Mouse (Mus musculus) macrophage (primary cell): ENCODE results near the gene Pcnx2. TPM values are rescaled to one million over a fixed set of nuclear protein-coding genes. Genes with fewer than 3 reads are reported as not detected.

Source experiments
- H3K27ac ChIP-seq: fragments of 350-480 bp; formaldehyde crosslinking; 2 replicates; pipeline ENCODE4 v1.9.0; 2021
- H3K36me3 ChIP-seq: fragments of 350-480 bp; formaldehyde crosslinking; 2 replicates; pipeline ENCODE4 v1.9.0; 2021; ENCODE audit errors: inconsistent target
- H3K4me3 ChIP-seq: fragments of 350-480 bp; formaldehyde crosslinking; 2 replicates; pipeline ENCODE4 v1.9.0; 2021; ENCODE audit errors: inconsistent target
- H3K79me2 ChIP-seq: fragments of 350-480 bp; formaldehyde crosslinking; 2 replicates; pipeline ENCODE4 v1.9.0; 2021; ENCODE audit errors: inconsistent target
- WGBS: methylation state at CpG from one replicate; pipeline ENCODE4 v1.1.7; 2026; ENCODE audit warnings: inconsistent platforms; ENCODE audit not compliant: missing documents; 5-methylcytosine and 5-hydroxymethylcytosine counted together
- polyA plus RNA-seq: library from polyadenylated mRNA; stranded (reverse); fragments of 250-400 nt; gene quantifications from 3 replicates; pipeline ENCODE4 v1.2.4, GENCODE M21; 2018; ENCODE audit warnings: inconsistent platforms

Pcnx2 gene
- polyA plus RNA-seq, 1 experiment from 2014 or later = not detected

- Histone ChIP-seq H3K79me2 (no peaks in the 10 kb centered on the region), H3K27ac (no peak overlapping the region), H3K4me3 (no peak overlapping the region), H3K36me3 (peaks cover 62% of the 10 kb centered on the region)
- 46% methylated on average over 5 of the region's 5 CpGs for WGBS
These were observed 156.7 kb downstream of the Pcnx2 start for GRCm38 (mm10) chr8:125741377-125741776.

GRCm38 (mm10) chr8:125740655-125741054 lies 157.5 kb downstream of the Pcnx2 start:
- Histone ChIP-seq H3K27ac (no peak overlapping the region), H3K36me3 (peaks cover 59% of the 10 kb centered on the region), H3K4me3 (no peak overlapping the region), H3K79me2 (no peaks in the 10 kb centered on the region)
- 92% methylated on average over 10 of the region's 10 CpGs for WGBS

- H3K4me3 ChIP-seq = no peak overlapping the region
- no peak overlapping the region for H3K27ac ChIP-seq
- H3K79me2 ChIP-seq = peaks cover 10% of the 10 kb centered on the region; the same call in 1 of the 2 replicates
- peaks cover 50% of the 10 kb centered on the region; the same call in 1 of the 2 replicates for H3K36me3 ChIP-seq
- WGBS = 97% methylated on average over 4 of the region's 4 CpGs
These were observed 159.2 kb downstream of the Pcnx2 start for GRCm38 (mm10) chr8:125738956-125739355.

GRCm38 (mm10) chr8:125733964-125734956 lies 163.9 kb downstream of the Pcnx2 start:
- Histone ChIP-seq H3K27ac (peak overlapping the region; percentile 91), H3K79me2 (peaks cover 10% of the 10 kb centered on the region; the same call in 1 of the 2 replicates), H3K36me3 (peaks cover 30% of the 10 kb centered on the region; the same call in 1 of the 2 replicates), H3K4me3 (peak overlapping the region; percentile 78)
- WGBS = 3% methylated on average over 50 of the region's 52 CpGs

- Histone ChIP-seq H3K27ac (peak within 1 kb of the TSS; percentile 22; the same call in 1 of the 2 replicates), H3K4me3 (no peak within 1 kb of the TSS), H3K36me3 (no peaks in the 10 kb centered on the region), H3K79me2 (peaks cover 5% of the 10 kb centered on the region; the same call in 1 of the 2 replicates)
- WGBS = 56% methylated on average over 7 of the region's 7 CpGs
These were observed 168.4 kb downstream of the Pcnx2 start, which contains the start of gene Ntpcr for GRCm38 (mm10) chr8:125729746-125730145. Gene Ntpcr, plus strand, starts transcription at chr8:125729963.

GRCm38 (mm10) chr8:125727797-125728196 lies 170.3 kb downstream of the Pcnx2 start:
- H3K36me3 ChIP-seq = no peaks in the 10 kb centered on the region
- H3K4me3 ChIP-seq = no peak overlapping the region
- H3K27ac ChIP-seq = 0 out of 2 replicates have a peak overlapping the region, but pooled peaks have one; percentile 96
- no peaks in the 10 kb centered on the region for H3K79me2 ChIP-seq
- WGBS = 94% methylated on average over 8 of the region's 8 CpGs

- H3K4me3 ChIP-seq = no peak overlapping the region
- 76% methylated on average over 4 of the region's 5 CpGs for WGBS
- H3K79me2 ChIP-seq = no peaks in the 10 kb centered on the region
- H3K27ac ChIP-seq = peak overlapping the region; percentile 96
- H3K36me3 ChIP-seq = no peaks in the 10 kb centered on the region
These were observed 171.1 kb downstream of the Pcnx2 start for GRCm38 (mm10) chr8:125726986-125727385.

- 96% methylated on average over 4 of the region's 4 CpGs for WGBS
- Histone ChIP-seq H3K4me3 (no peak overlapping the region), H3K79me2 (no peaks in the 10 kb centered on the region), H3K27ac (peak overlapping the region; percentile 96), H3K36me3 (no peaks in the 10 kb centered on the region)
These were observed 172.0 kb downstream of the Pcnx2 start for GRCm38 (mm10) chr8:125726143-125726542.

GRCm38 (mm10) chr8:125725037-125725820 lies 172.9 kb downstream of the Pcnx2 start:
- Histone ChIP-seq H3K79me2 (no peaks in the 10 kb centered on the region), H3K4me3 (no peak overlapping the region), H3K36me3 (no peaks in the 10 kb centered on the region), H3K27ac (peak overlapping the region; percentile 96)
- 7% methylated on average over 5 of the region's 6 CpGs for WGBS

- no peak overlapping the region for H3K27ac ChIP-seq
- no peaks in the 10 kb centered on the region for H3K36me3 ChIP-seq
- H3K4me3 ChIP-seq = no peak overlapping the region
- 97% methylated on average over 6 of the region's 6 CpGs for WGBS
- no peaks in the 10 kb centered on the region for H3K79me2 ChIP-seq
These were observed 174.7 kb downstream of the Pcnx2 start for GRCm38 (mm10) chr8:125723437-125723836.

- H3K4me3 ChIP-seq = no peak overlapping the region
- no peaks in the 10 kb centered on the region for H3K79me2 ChIP-seq
- H3K27ac ChIP-seq = no peak overlapping the region
- no peaks in the 10 kb centered on the region for H3K36me3 ChIP-seq
- 89% methylated on average over 7 of the region's 7 CpGs for WGBS
These were observed 175.4 kb downstream of the Pcnx2 start for GRCm38 (mm10) chr8:125722675-125723074.

GRCm38 (mm10) chr8:125718914-125719313 lies 179.2 kb downstream of the Pcnx2 start:
- 78% methylated on average over 4 of the region's 4 CpGs for WGBS
- Histone ChIP-seq H3K4me3 (no peak overlapping the region), H3K27ac (no peak overlapping the region), H3K36me3 (no peaks in the 10 kb centered on the region), H3K79me2 (no peaks in the 10 kb centered on the region)

GRCm38 (mm10) chr8:125716613-125717012 lies 181.5 kb downstream of the Pcnx2 start:
- no peak overlapping the region for H3K4me3 ChIP-seq
- no peaks in the 10 kb centered on the region for H3K36me3 ChIP-seq
- no peaks in the 10 kb centered on the region for H3K79me2 ChIP-seq
- no peak overlapping the region for H3K27ac ChIP-seq
- 93% methylated on average over 7 of the region's 7 CpGs for WGBS

- H3K4me3 ChIP-seq = no peak overlapping the region
- 88% methylated on average over 4 of the region's 4 CpGs for WGBS
- H3K27ac ChIP-seq = no peak overlapping the region
- no peaks in the 10 kb centered on the region for H3K36me3 ChIP-seq
- H3K79me2 ChIP-seq = no peaks in the 10 kb centered on the region
These were observed 181.9 kb downstream of the Pcnx2 start for GRCm38 (mm10) chr8:125716211-125716610.
